Comparison of ENCODE assay signal across 19 mouse cellular contexts in genomic region chr12:36095371-36095880, GRCm38 (mm10).
"Had no signal": no experiment of that assay in that cellular context is flagged by ENCODE, and none has a peak within 500 bp of the region (broad histone marks: within the 10 kb centered on the region; RNA-seq: fewer than 3 reads in every experiment).

No protein-coding gene starts in this region.

- H3K27ac ChIP-seq: left cerebral cortex, adult 2 months; liver, embryonic 13.5 days; macrophage; midbrain, embryonic 12.5 days; neural tube, embryonic 13.5 days had no signal

- ATAC-seq: midbrain, embryonic 16.5 days had no signal

- H3K9me3 ChIP-seq: liver, embryonic 13.5 days; midbrain, embryonic 12.5 days; neural tube, embryonic 13.5 days had no signal

- H3K9ac ChIP-seq: liver, embryonic 13.5 days; midbrain, embryonic 12.5 days; neural tube, embryonic 13.5 days had no signal

- DNase-seq: kidney, adult 18-20 months; kidney, adult 9 months; kidney, postnatal 14 days; kidney, postnatal 4 days; layer of hippocampus, postnatal 36 days; liver, embryonic 13.5 days; lung, adult 2 months; lung, postnatal 14 days; right cerebral cortex, adult 18-20 months; right cerebral cortex, postnatal 25 days; thymus, adult 2 months; thymus, postnatal 14 days; thymus, postnatal 4 days had no signal

- H3K4me1 ChIP-seq: liver, embryonic 13.5 days; neural tube, embryonic 13.5 days had no signal

- H3K4me2 ChIP-seq: liver, embryonic 13.5 days; midbrain, embryonic 12.5 days; neural tube, embryonic 13.5 days had no signal

- H3K4me3 ChIP-seq: left cerebral cortex, adult 2 months; liver, embryonic 13.5 days; midbrain, embryonic 12.5 days; myocyte; neural tube, embryonic 13.5 days had no signal

- H3K27me3 ChIP-seq: liver, embryonic 13.5 days; midbrain, embryonic 12.5 days; neural tube, embryonic 13.5 days had no signal
